Mouse (Mus musculus): ENCODE data around the gene Col16a1. TPM values are rescaled to one million over a fixed set of nuclear protein-coding genes. Genes with fewer than 3 reads are reported as not detected.

Gene Col16a1
- total and polyA plus RNA-seq, 3 experiments, result 0.25 to 0.50 TPM; not detected in 1

DNA sequence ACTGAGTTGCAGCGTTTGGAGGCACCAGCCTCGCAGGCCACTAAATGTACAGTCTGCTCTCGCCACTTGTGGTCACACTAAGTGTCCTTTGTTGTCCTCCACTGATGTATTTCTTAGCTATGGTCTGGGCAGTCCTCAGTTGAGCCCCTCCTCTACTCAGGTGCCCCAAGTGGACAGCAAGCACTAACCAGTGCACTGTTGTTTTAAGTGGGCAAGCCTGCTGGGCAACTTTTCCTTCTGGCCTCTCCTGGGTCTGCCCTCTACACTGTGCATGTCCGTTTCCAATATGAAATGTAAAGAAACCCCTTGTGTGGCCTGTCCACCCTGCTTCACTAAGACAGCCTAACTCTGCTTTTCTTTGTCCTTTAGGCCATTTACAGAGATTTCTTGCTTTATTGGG lies 76.5 kb downstream of the Col16a1 start:
- Histone ChIP-seq H3K9ac (ENCODE audit: control insufficient read depth, low read depth, low read length, poor library complexity, severe bottlenecking) (no peak overlapping the region), H3K4me3 (ENCODE audit: control insufficient read depth in 1 of 2, insufficient read depth in 1 of 2, low read depth in 2 of 2, low read length in 2 of 2) (no peak overlapping the region), H3K27me3 (ENCODE audit: control insufficient read depth in 1 of 2, insufficient read depth in 2 of 2, low read length in 2 of 2) (no peaks in the 10 kb centered on the region), H3K27ac (ENCODE audit: control insufficient read depth, low read depth, low read length) (no peak overlapping the region), H3K36me3 (ENCODE audit: control insufficient read depth in 1 of 2, insufficient read depth in 2 of 2, low read length in 2 of 2) (0 out of 4 replicates have a peak, but pooled peaks cover 0 to 2% of the 10 kb centered on the region in 2 experiments), H3K4me1 (ENCODE audit: control insufficient read depth in 1 of 2, insufficient read depth in 2 of 2, low read length in 2 of 2) (peaks cover 0 to 6% of the 10 kb centered on the region in 2 experiments; a peak in 1 of 4 replicates), H3K9me3 (replicated peaks; ENCODE audit: insufficient read depth, low read length) (no peaks in the 10 kb centered on the region), H3K79me2 (ENCODE audit: control insufficient read depth, insufficient read depth, low read length, poor library complexity) (no peaks in the 10 kb centered on the region)
- TF ChIP-seq BHLHE40 (IDR thresholded peaks at IDR 0.05; ENCODE audit: borderline replicate concordance, low read depth, low read length) (no peak), TBP (IDR thresholded peaks at IDR 0.05; ENCODE audit: low read depth, low read length) (no peak), POLR2A (IDR thresholded peaks at IDR 0.05; ENCODE audit: control insufficient read depth in 1 of 2, insufficient read depth in 1 of 2, low read depth in 1 of 2, low read length in 2 of 2, poor library complexity in 1 of 2) (no peak), NRF1 (IDR thresholded peaks at IDR 0.05; ENCODE audit: insufficient read depth, low read depth, low read length, poor library complexity, severe bottlenecking) (no peak), E2F4 (IDR thresholded peaks at IDR 0.05; ENCODE audit: borderline replicate concordance, low read depth, low read length) (no peak), GABPA (IDR thresholded peaks at IDR 0.05; ENCODE audit: low read depth, low read length) (no peak), TAL1 (IDR thresholded peaks at IDR 0.05; ENCODE audit: low read length) (no peak), CHD1 (IDR thresholded peaks at IDR 0.05; ENCODE audit: low read depth, low read length) (no peak), GATA1 (IDR thresholded peaks at IDR 0.05; ENCODE audit: low read depth, low read length) (no peak), RCOR1 (IDR thresholded peaks at IDR 0.05; ENCODE audit: low read depth, low read length) (no peak), MYC (IDR thresholded peaks at IDR 0.05; ENCODE audit: low read depth, low read length) (no peak), MAFK (IDR thresholded peaks at IDR 0.05; ENCODE audit: borderline replicate concordance, low read depth, low read length) (no peak), ETS1 (IDR thresholded peaks at IDR 0.05; ENCODE audit: low read depth, low read length) (no peak), SMC3 (IDR thresholded peaks at IDR 0.05; ENCODE audit: low read depth, low read length) (no peak)
- no peak for DNase-seq (ENCODE audit: low read depth, low spot score)

DNA sequence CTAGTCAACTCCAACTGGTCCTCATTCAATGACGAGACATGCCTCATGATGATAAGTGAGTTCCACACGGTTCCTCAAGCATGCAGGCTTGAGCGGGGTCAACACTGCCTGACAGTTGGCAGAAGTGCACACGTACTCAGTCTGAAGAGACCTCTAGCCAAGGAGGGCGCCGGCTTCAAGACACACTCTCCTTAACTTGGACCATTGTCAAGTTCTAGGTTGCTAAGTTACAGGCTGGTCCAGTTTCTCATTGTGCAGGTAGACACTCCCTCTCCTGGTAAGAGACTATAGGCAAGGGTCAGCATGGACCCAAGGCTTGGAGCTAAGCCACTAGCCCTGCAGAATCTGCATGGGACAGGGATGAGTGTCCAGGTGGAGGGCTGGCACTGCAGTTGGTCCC lies 77.5 kb downstream of the Col16a1 start:
- TF ChIP-seq ZMIZ1 (IDR thresholded peaks at IDR 0.05; ENCODE audit: low read depth, low read length) (no peak), MXI1 (IDR thresholded peaks at IDR 0.05; ENCODE audit: low read depth, low read length) (no peak), MAFK (IDR thresholded peaks at IDR 0.05; ENCODE audit: borderline replicate concordance, low read depth, low read length) (no peak), GATA1 (IDR thresholded peaks at IDR 0.05; ENCODE audit: low read depth, low read length) (no peak)
- no peak overlapping the region for H3K9ac ChIP-seq (ENCODE audit: control insufficient read depth, low read depth, low read length, poor library complexity, severe bottlenecking)
- H3K9me3 ChIP-seq (replicated peaks; ENCODE audit: insufficient read depth, low read length), result no peaks in the 10 kb centered on the region
- H3K4me1 ChIP-seq (ENCODE audit: control insufficient read depth in 1 of 2, insufficient read depth in 2 of 2, low read length in 2 of 2), result peaks cover 0 to 6% of the 10 kb centered on the region in 2 experiments; a peak in 1 of 4 replicates
- no peak overlapping the region for H3K4me3 ChIP-seq (ENCODE audit: control insufficient read depth in 1 of 2, insufficient read depth in 1 of 2, low read depth in 2 of 2, low read length in 2 of 2)
- 0 out of 4 replicates have a peak, but pooled peaks cover 0 to 2% of the 10 kb centered on the region in 2 experiments for H3K36me3 ChIP-seq (ENCODE audit: control insufficient read depth in 1 of 2, insufficient read depth in 2 of 2, low read length in 2 of 2)
- no peaks in the 10 kb centered on the region for H3K79me2 ChIP-seq (ENCODE audit: control insufficient read depth, insufficient read depth, low read length, poor library complexity)
- H3K27ac ChIP-seq (ENCODE audit: control insufficient read depth, low read depth, low read length), result no peak overlapping the region
- DNase-seq (ENCODE audit: low read depth, low spot score), result no peak
- no peaks in the 10 kb centered on the region for H3K27me3 ChIP-seq (ENCODE audit: control insufficient read depth in 1 of 2, insufficient read depth in 2 of 2, low read length in 2 of 2)
